Mouse (Mus musculus) intestine, embryonic 15.5 days (tissue): ENCODE measurements at regions not wholly inside any gene's neighbourhood (a gene's known extent, or its start where the extent isn't known, plus 50 kb on each side); places are given as distances from the start of the nearest gene placed in this dataset.

Source experiments
- ATAC-seq: fragments of 200-750 bp; cut with Nextera tagmentation; 2 replicates; pipeline ENCODE4 v1.8.0; 2017; ENCODE audit warnings: moderate TSS enrichment, moderate library complexity
- H3K27ac ChIP-seq: fragments of 300-500 bp; sonication (generic); 2 replicates; pipeline ENCODE4 v1.5.1; 2015; ENCODE audit warnings: mild to moderate bottlenecking, inconsistent platforms
- H3K27me3 ChIP-seq: fragments of 300-500 bp; sonication (generic); replicated peaks from 2 replicates; pipeline ENCODE4 v1.6.1; 2015; ENCODE audit warnings: inconsistent platforms
- H3K36me3 ChIP-seq: fragments of 300-500 bp; sonication (generic); 2 replicates; pipeline ENCODE4 v1.6.1; 2015; ENCODE audit warnings: inconsistent platforms
- H3K4me1 ChIP-seq: fragments of 300-500 bp; sonication (generic); replicated peaks from 2 replicates; pipeline ENCODE4 v1.6.1; 2015; ENCODE audit warnings: inconsistent platforms
- H3K4me2 ChIP-seq: fragments of 300-500 bp; sonication (generic); replicated peaks from 2 replicates; pipeline ENCODE4 v1.6.1; 2015; ENCODE audit warnings: mild to moderate bottlenecking, inconsistent platforms
- H3K4me3 ChIP-seq: fragments of 300-500 bp; sonication (generic); replicated peaks from 2 replicates; pipeline ENCODE4 v1.5.1; 2015; ENCODE audit warnings: inconsistent platforms
- H3K9ac ChIP-seq: fragments of 300-500 bp; sonication (generic); 2 replicates; pipeline ENCODE4 v1.6.1; 2015; ENCODE audit warnings: inconsistent platforms
- H3K9me3 ChIP-seq: fragments of 300-500 bp; sonication (generic); 2 replicates; pipeline ENCODE4 v1.6.1; 2016; ENCODE audit warnings: inconsistent platforms
- WGBS: fragments of 180-500 bp; shearing (Covaris S2); methylation state at CpG from one replicate; pipeline ENCODE4 v1.1.7; 2015; 5-methylcytosine and 5-hydroxymethylcytosine counted together

GRCm38 (mm10) chr16:89674159-89674902, 103.3 kb upstream of the Krtap11-1 start:
- Histone ChIP-seq H3K36me3 (no peaks in the 10 kb centered on the region), H3K9ac (no peak overlapping the region), H3K4me2 (no peak overlapping the region), H3K27ac (no peak overlapping the region), H3K4me1 (no peaks in the 10 kb centered on the region), H3K27me3 (no peaks in the 10 kb centered on the region), H3K4me3 (no peak overlapping the region), H3K9me3 (no peaks in the 10 kb centered on the region)
- 92% methylated on average over 16 of the region's 16 CpGs for WGBS
- no peak for ATAC-seq

- ATAC-seq = no peak
- H3K4me1 ChIP-seq = no peaks in the 10 kb centered on the region
- no peak overlapping the region for H3K27ac ChIP-seq
These were observed 100.3 kb upstream of the Krtap11-1 start for GRCm38 (mm10) chr16:89671188-89671726.

GRCm38 (mm10) chr16:89660071-89660470, 89.1 kb upstream of the Krtap11-1 start:
- Histone ChIP-seq H3K27ac (no peak overlapping the region), H3K4me2 (no peak overlapping the region), H3K27me3 (no peaks in the 10 kb centered on the region), H3K9me3 (no peaks in the 10 kb centered on the region), H3K4me1 (no peaks in the 10 kb centered on the region), H3K9ac (no peak overlapping the region), H3K36me3 (no peaks in the 10 kb centered on the region), H3K4me3 (no peak overlapping the region)
- no peak for ATAC-seq
- 70% methylated on average over 2 of the region's 2 CpGs for WGBS

More at GRCm38 (mm10) chr16:89671188-89671726, 100.3 kb upstream of the Krtap11-1 start:
- Histone ChIP-seq H3K4me2 (no peak overlapping the region), H3K36me3 (no peaks in the 10 kb centered on the region), H3K9ac (no peak overlapping the region), H3K9me3 (no peaks in the 10 kb centered on the region), H3K4me3 (no peak overlapping the region), H3K27me3 (no peaks in the 10 kb centered on the region)
- 74% methylated on average over 9 of the region's 9 CpGs for WGBS

GRCm38 (mm10) chr16:89656036-89656435, 85.1 kb upstream of the Krtap11-1 start:
- H3K27me3 ChIP-seq = no peaks in the 10 kb centered on the region
- WGBS = 71% methylated on average over 3 of the region's 3 CpGs
- H3K27ac ChIP-seq = no peak overlapping the region
- H3K4me1 ChIP-seq = no peaks in the 10 kb centered on the region
- no peaks in the 10 kb centered on the region for H3K36me3 ChIP-seq
- no peak overlapping the region for H3K9ac ChIP-seq
- no peaks in the 10 kb centered on the region for H3K9me3 ChIP-seq
- no peak overlapping the region for H3K4me2 ChIP-seq
- H3K4me3 ChIP-seq = no peak overlapping the region
- no peak for ATAC-seq

- Histone ChIP-seq H3K9me3 (no peaks in the 10 kb centered on the region), H3K27me3 (no peaks in the 10 kb centered on the region), H3K4me2 (no peak overlapping the region), H3K27ac (no peak overlapping the region), H3K36me3 (no peaks in the 10 kb centered on the region), H3K4me1 (no peaks in the 10 kb centered on the region), H3K4me3 (no peak overlapping the region), H3K9ac (no peak overlapping the region)
- no peak for ATAC-seq
- 77% methylated on average over 4 of the region's 4 CpGs for WGBS
These were observed 77.7 kb upstream of the Krtap11-1 start for GRCm38 (mm10) chr16:89648651-89649050.

- no peak overlapping the region for H3K9ac ChIP-seq
- H3K36me3 ChIP-seq = no peaks in the 10 kb centered on the region
- H3K9me3 ChIP-seq = no peaks in the 10 kb centered on the region
- no peaks in the 10 kb centered on the region for H3K27me3 ChIP-seq
- no peak overlapping the region for H3K27ac ChIP-seq
- no peak for ATAC-seq
- 38% methylated on average over 9 of the region's 9 CpGs for WGBS
- no peak overlapping the region for H3K4me2 ChIP-seq
- no peaks in the 10 kb centered on the region for H3K4me1 ChIP-seq
- no peak overlapping the region for H3K4me3 ChIP-seq
These were observed 63.1 kb upstream of the Krtap11-1 start for GRCm38 (mm10) chr16:89633917-89634601.

- Histone ChIP-seq H3K36me3 (no peaks in the 10 kb centered on the region), H3K27ac (no peak overlapping the region), H3K4me2 (no peak overlapping the region), H3K4me1 (no peaks in the 10 kb centered on the region), H3K4me3 (no peak overlapping the region), H3K9ac (no peak overlapping the region), H3K9me3 (no peaks in the 10 kb centered on the region), H3K27me3 (no peaks in the 10 kb centered on the region)
- ATAC-seq = no peak
- WGBS = 66% methylated on average over 6 of the region's 6 CpGs
These were observed 61.2 kb upstream of the Krtap11-1 start for GRCm38 (mm10) chr16:89632114-89632622.

- no peak overlapping the region for H3K4me2 ChIP-seq
- 95% methylated on average over 9 of the region's 9 CpGs for WGBS
- ATAC-seq = no peak
- no peak overlapping the region for H3K27ac ChIP-seq
- H3K9me3 ChIP-seq = no peaks in the 10 kb centered on the region
- no peak overlapping the region for H3K9ac ChIP-seq
- no peaks in the 10 kb centered on the region for H3K27me3 ChIP-seq
- H3K4me3 ChIP-seq = no peak overlapping the region
- no peaks in the 10 kb centered on the region for H3K4me1 ChIP-seq
- no peaks in the 10 kb centered on the region for H3K36me3 ChIP-seq
These were observed 60.6 kb upstream of the Krtap11-1 start for GRCm38 (mm10) chr16:89631396-89632113.

- 89% methylated on average over 12 of the region's 12 CpGs for WGBS
- Histone ChIP-seq H3K9me3 (no peaks in the 10 kb centered on the region), H3K4me3 (no peak overlapping the region), H3K4me2 (no peak overlapping the region), H3K4me1 (no peaks in the 10 kb centered on the region), H3K36me3 (no peaks in the 10 kb centered on the region), H3K9ac (no peak overlapping the region), H3K27ac (no peak overlapping the region), H3K27me3 (no peaks in the 10 kb centered on the region)
- no peak for ATAC-seq
These were observed 54.7 kb upstream of the Krtap11-1 start for GRCm38 (mm10) chr16:89625710-89626109.

GRCm38 (mm10) chr16:89625253-89625652, 54.3 kb upstream of the Krtap11-1 start:
- WGBS = 86% methylated on average over 12 of the region's 12 CpGs
- H3K27me3 ChIP-seq = no peaks in the 10 kb centered on the region
- no peaks in the 10 kb centered on the region for H3K36me3 ChIP-seq
- no peak overlapping the region for H3K4me2 ChIP-seq
- no peak overlapping the region for H3K9ac ChIP-seq
- no peak for ATAC-seq
- H3K27ac ChIP-seq = no peak overlapping the region
- no peaks in the 10 kb centered on the region for H3K4me1 ChIP-seq
- no peaks in the 10 kb centered on the region for H3K9me3 ChIP-seq
- H3K4me3 ChIP-seq = no peak overlapping the region
